Mouse (Mus musculus) kidney, adult 9 months (tissue): ENCODE measurements around the gene Lurap1.

Experiments
- DNase-seq: peaks from one replicate; pipeline ENCODE4 v3.0.0; 2022

Lurap1 gene

GRCm38 (mm10) chr4:116097211-116097610 is 53.9 kb downstream of the Lurap1 start:
- no peak for DNase-seq

GRCm38 (mm10) chr4:116096291-116096690 is 54.8 kb downstream of the Lurap1 start:
- no peak for DNase-seq

DNA sequence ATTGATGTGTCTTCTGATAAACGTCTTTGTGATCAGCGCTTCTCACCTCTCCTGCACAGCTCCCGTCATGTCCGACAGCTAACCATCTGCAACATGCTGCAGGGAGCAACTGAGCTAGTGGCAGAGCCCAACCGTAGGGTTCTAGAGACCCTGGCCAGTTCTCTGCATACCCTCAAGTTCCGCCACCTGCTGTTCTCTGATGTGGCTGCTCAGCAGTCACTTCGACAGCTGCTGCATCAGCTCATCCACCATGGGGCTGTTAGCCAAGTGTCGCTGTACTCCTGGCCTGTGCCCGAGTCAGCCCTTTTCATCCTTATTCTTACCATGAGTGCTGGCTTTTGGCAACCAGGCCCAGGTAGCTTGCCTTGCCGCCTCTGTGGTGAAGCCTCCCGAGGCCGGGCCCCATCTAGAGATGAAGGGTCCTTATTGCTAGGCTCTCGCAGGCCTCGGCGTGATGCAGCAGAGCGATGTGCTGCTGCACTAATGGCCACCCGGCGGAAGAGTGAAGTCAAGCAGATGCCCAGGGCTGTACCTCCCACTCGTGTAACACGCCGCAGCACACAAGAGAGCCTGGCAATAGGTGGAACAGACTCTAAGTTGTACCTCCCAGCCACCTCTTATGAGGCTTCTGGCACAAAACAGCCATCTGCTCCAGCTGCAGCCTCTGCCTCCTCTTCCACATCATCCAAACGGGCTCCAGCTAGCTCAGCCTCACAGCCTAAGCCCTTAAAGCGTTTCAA is 62.5 kb downstream of the Lurap1 start:
- DNase-seq, result no peak
